Mouse (Mus musculus) limb, embryonic 13.5 days (tissue): ENCODE measurements around the gene Gm47791. TPM values are rescaled to one million over a fixed set of nuclear protein-coding genes. Genes with fewer than 3 reads are reported as not detected.

Experiments
- ATAC-seq: fragments of 200-750 bp; cut with Nextera tagmentation; 2 replicates; pipeline ENCODE4 v1.8.0; 2017; ENCODE audit warnings: low read depth, moderate number of reproducible peaks, moderate TSS enrichment; ENCODE audit not compliant: low FRiP score
- H3K27ac ChIP-seq: fragments of 300-500 bp; sonication (generic); 2 replicates; pipeline ENCODE4 v1.5.1; 2015; ENCODE audit warnings: inconsistent platforms, mild to moderate bottlenecking, moderate library complexity
- H3K27me3 ChIP-seq: fragments of 300-500 bp; sonication (generic); 2 replicates; pipeline ENCODE4 v1.6.1; 2015; ENCODE audit warnings: mild to moderate bottlenecking, inconsistent platforms
- H3K36me3 ChIP-seq: fragments of 300-500 bp; sonication (generic); 2 replicates; pipeline ENCODE4 v1.6.1; 2015; ENCODE audit warnings: inconsistent platforms, mild to moderate bottlenecking, moderate library complexity
- H3K4me1 ChIP-seq: fragments of 300-500 bp; sonication (generic); 2 replicates; pipeline ENCODE4 v1.6.1; 2015; ENCODE audit warnings: inconsistent platforms
- H3K4me2 ChIP-seq: fragments of 300-500 bp; sonication (generic); replicated peaks from 2 replicates; pipeline ENCODE4 v1.6.1; 2015; ENCODE audit warnings: inconsistent platforms, mild to moderate bottlenecking, moderate library complexity
- H3K4me3 ChIP-seq: fragments of 300-500 bp; sonication (generic); 2 replicates; pipeline ENCODE4 v1.5.1; 2015; ENCODE audit warnings: moderate library complexity, mild to moderate bottlenecking, inconsistent platforms
- H3K9ac ChIP-seq: fragments of 300-500 bp; sonication (generic); 2 replicates; pipeline ENCODE4 v1.6.1; 2015; ENCODE audit warnings: mild to moderate bottlenecking, inconsistent platforms
- H3K9me3 ChIP-seq: fragments of 300-500 bp; sonication (generic); 2 replicates; pipeline ENCODE4 v1.6.1; 2016; ENCODE audit warnings: inconsistent platforms
- WGBS: fragments of 180-500 bp; shearing (Covaris S2); methylation state at CpG from one replicate; pipeline ENCODE4 v1.1.7; 2015; 5-methylcytosine and 5-hydroxymethylcytosine counted together
- polyA plus RNA-seq: library from polyadenylated mRNA; unstranded; fragments of >200 nt; fragmentation: Nextera tagmentation; extraction: Ambion mirVana; gene quantifications from 2 replicates; pipeline ENCODE4 v1.2.1, GENCODE M21; 2015

Gm47791 gene
- polyA plus RNA-seq, 1 experiment from 2014 or later, result not detected

DNA sequence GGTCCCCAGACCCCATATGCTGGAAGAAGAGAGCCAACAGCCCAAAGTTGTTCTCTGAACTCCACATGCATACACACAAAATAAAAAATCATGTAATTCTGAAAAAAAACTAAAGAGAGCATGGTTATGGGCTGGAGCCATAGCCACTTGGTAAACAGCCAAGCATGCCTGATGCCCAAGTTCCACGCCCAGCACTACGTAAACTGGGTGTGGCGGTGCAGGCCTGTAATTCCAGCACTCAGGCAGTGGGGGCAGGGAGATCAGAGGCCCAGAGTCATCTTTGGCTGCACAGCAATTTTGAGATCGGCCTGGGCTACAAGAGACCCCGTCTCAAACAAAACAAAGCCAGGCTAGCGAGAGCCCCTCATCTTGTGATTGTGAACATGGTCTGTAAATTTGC, 14.5 kb upstream of the Gm47791 start:
- Histone ChIP-seq H3K27me3 (no peaks in the 10 kb centered on the region), H3K9me3 (no peaks in the 10 kb centered on the region), H3K4me3 (no peak overlapping the region), H3K4me1 (peaks cover 8% of the 10 kb centered on the region; the same call in 1 of the 2 replicates), H3K36me3 (no peaks in the 10 kb centered on the region), H3K4me2 (no peak overlapping the region), H3K27ac (no peak overlapping the region), H3K9ac (no peak overlapping the region)
- ATAC-seq, result no peak
- 61% methylated on average over 6 of the region's 6 CpGs for WGBS

GRCm38 (mm10) chr1:82783559-82783958, 12.5 kb upstream of the Gm47791 start:
- H3K27me3 ChIP-seq, result no peaks in the 10 kb centered on the region
- ATAC-seq, result no peak
- H3K27ac ChIP-seq, result no peak overlapping the region
- peaks cover 8% of the 10 kb centered on the region; the same call in 1 of the 2 replicates for H3K4me1 ChIP-seq
- H3K36me3 ChIP-seq, result no peaks in the 10 kb centered on the region
- H3K9ac ChIP-seq, result no peak overlapping the region
- 75% methylated on average over 3 of the region's 3 CpGs for WGBS
- H3K9me3 ChIP-seq, result no peaks in the 10 kb centered on the region
- no peak overlapping the region for H3K4me2 ChIP-seq
- no peak overlapping the region for H3K4me3 ChIP-seq

GRCm38 (mm10) chr1:82779388-82779966, 8.4 kb upstream of the Gm47791 start:
- no peaks in the 10 kb centered on the region for H3K36me3 ChIP-seq
- H3K9ac ChIP-seq, result no peak overlapping the region
- WGBS, result 79% methylated on average over 6 of the region's 6 CpGs
- no peaks in the 10 kb centered on the region for H3K4me1 ChIP-seq
- H3K9me3 ChIP-seq, result 0 out of 2 replicates have a peak, but pooled peaks cover 2% of the 10 kb centered on the region
- no peak overlapping the region for H3K4me3 ChIP-seq
- no peak overlapping the region for H3K4me2 ChIP-seq
- no peak for ATAC-seq
- no peak overlapping the region for H3K27ac ChIP-seq
- no peaks in the 10 kb centered on the region for H3K27me3 ChIP-seq

GRCm38 (mm10) chr1:82775293-82775692, 4.2 kb upstream of the Gm47791 start:
- Histone ChIP-seq H3K9me3 (0 out of 2 replicates have a peak, but pooled peaks cover 4% of the 10 kb centered on the region), H3K4me2 (no peak overlapping the region), H3K4me3 (no peak overlapping the region), H3K27ac (no peak overlapping the region), H3K9ac (no peak overlapping the region), H3K4me1 (no peaks in the 10 kb centered on the region), H3K36me3 (no peaks in the 10 kb centered on the region), H3K27me3 (no peaks in the 10 kb centered on the region)
- no peak for ATAC-seq
- WGBS, result 93% methylated on average over 4 of the region's 4 CpGs

DNA sequence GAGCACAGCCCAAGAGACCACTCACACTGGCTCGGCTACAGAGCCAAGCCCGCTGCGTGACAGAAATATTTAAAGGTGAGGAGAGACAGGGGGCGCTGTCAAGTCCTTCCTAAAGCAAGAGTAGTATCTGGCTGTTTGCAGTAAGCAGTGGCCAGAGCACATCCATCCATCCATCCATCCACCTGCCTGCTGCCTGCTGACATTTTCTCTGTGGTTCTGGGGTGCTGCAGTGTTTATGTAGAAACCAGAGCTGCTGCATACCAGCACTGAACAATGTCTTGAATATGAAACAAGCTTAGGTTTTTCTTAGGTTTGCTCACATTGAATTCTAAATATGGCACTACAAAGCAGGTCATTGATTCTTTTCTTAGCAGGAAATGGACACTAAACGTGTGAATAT, 2.2 kb upstream of the Gm47791 start:
- 0 out of 2 replicates have a peak, but pooled peaks cover 4% of the 10 kb centered on the region for H3K9me3 ChIP-seq
- WGBS, result 72% methylated on average over 5 of the region's 5 CpGs
- no peak for ATAC-seq

DNA sequence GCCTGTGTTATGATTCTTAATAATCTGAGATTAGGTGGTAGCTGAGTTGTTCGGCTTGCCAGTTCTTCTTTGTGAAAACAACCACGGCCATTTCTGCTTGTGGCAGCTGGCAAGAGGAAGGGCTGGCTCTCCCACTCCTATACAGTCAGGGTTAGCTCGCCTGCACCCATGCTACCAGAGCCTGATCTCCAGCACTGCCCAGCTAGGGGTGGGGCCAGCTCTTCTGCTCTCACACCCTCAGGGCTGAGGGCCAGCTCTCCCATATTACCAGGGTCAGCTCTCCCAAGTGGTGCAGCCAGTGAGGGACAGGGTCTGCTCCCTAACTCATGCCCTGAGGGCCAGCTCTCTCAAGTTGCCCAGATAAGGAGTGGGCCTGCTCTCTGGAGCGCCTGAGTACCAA, 1.4 kb upstream of the Gm47791 start:
- H3K36me3 ChIP-seq, result no peaks in the 10 kb centered on the region
- no peak overlapping the region for H3K27ac ChIP-seq
- no peaks in the 10 kb centered on the region for H3K27me3 ChIP-seq
- 0 out of 2 replicates have a peak, but pooled peaks cover 4% of the 10 kb centered on the region for H3K9me3 ChIP-seq
- 89% methylated on average over 4 of the region's 4 CpGs for WGBS
- ATAC-seq, result no peak
- H3K4me1 ChIP-seq, result no peaks in the 10 kb centered on the region
- H3K4me2 ChIP-seq, result no peak overlapping the region
- H3K9ac ChIP-seq, result no peak overlapping the region
- no peak overlapping the region for H3K4me3 ChIP-seq

More for the DNA sequence above, 2.2 kb upstream of the Gm47791 start:
- Histone ChIP-seq H3K4me1 (no peaks in the 10 kb centered on the region), H3K9ac (no peak overlapping the region), H3K4me2 (no peak overlapping the region), H3K4me3 (no peak overlapping the region), H3K36me3 (no peaks in the 10 kb centered on the region), H3K27ac (no peak overlapping the region), H3K27me3 (no peaks in the 10 kb centered on the region)

GRCm38 (mm10) chr1:82768269-82768668, 2.8 kb downstream of the Gm47791 start, which contains the start of gene Tm4sf20:
Gene Tm4sf20, minus strand, starts transcription at chr1:82768461.
- no peak for ATAC-seq
- no peaks in the 10 kb centered on the region for H3K27me3 ChIP-seq
- no peak within 1 kb of the TSS for H3K4me3 ChIP-seq
- no peaks in the 10 kb centered on the region; the same call in 1 of the 2 replicates for H3K4me1 ChIP-seq
- no peaks in the 10 kb centered on the region for H3K9me3 ChIP-seq
- no peak within 1 kb of the TSS for H3K27ac ChIP-seq
- 78% methylated on average over 5 of the region's 5 CpGs for WGBS
- no peaks in the 10 kb centered on the region for H3K36me3 ChIP-seq
- H3K9ac ChIP-seq, result no peak within 1 kb of the TSS
- H3K4me2 ChIP-seq, result no peak within 1 kb of the TSS

DNA sequence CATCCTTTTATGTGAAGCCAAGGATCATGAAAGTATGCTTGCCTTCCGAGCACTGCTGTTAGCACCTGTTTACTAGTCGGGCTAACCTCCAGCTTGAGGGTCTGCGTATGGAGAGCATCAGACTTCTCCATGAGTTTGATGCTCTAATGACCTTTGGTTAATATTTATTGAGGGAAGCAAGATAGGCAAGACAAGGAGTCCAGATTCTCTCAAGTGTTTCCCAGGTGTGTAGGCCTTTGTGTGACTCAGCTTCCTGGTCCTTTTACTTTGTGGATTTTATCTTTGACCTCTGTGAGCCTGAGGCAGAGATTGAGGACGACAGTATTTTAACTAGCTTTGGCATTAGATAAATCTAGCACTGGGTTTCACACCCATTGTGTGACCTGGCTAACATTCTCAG, 4.4 kb downstream of the Gm47791 start:
- peaks cover 8% of the 10 kb centered on the region for H3K36me3 ChIP-seq
- 42% methylated on average over 4 of the region's 4 CpGs for WGBS
- no peak overlapping the region for H3K9ac ChIP-seq
- H3K4me1 ChIP-seq, result no peaks in the 10 kb centered on the region; the same call in 1 of the 2 replicates
- H3K27me3 ChIP-seq, result no peaks in the 10 kb centered on the region
- no peak for ATAC-seq
- H3K4me3 ChIP-seq, result no peak overlapping the region
- no peak overlapping the region for H3K27ac ChIP-seq
- H3K9me3 ChIP-seq, result no peaks in the 10 kb centered on the region; the same call in 1 of the 2 replicates
- H3K4me2 ChIP-seq, result no peak overlapping the region

- 33% methylated on average over 1 of the region's 1 CpGs for WGBS
Measured at GRCm38 (mm10) chr1:82766227-82766626, 4.8 kb downstream of the Gm47791 start.

DNA sequence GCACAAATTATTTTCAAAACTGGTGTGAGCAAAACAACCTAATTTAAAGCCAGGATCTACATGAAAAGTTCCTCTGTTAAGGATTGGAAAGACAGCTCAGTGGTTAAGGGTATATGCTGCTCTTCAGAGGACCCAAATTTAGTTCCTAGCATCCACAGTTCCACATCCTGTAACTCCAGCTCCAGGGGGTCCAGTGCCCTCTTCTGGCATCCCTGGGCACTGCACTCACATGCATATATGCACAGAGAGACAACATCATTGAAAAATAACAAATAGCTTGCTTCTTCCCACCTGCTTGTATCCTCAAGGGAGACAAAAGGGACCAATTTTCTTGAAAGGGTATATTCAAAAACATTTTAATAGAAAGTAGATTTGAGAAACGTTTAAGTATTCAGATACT, 8.8 kb downstream of the Gm47791 start:
- Histone ChIP-seq H3K36me3 (peaks cover 20% of the 10 kb centered on the region), H3K27me3 (no peaks in the 10 kb centered on the region), H3K9me3 (no peaks in the 10 kb centered on the region; the same call in 1 of the 2 replicates), H3K27ac (no peak overlapping the region), H3K9ac (no peak overlapping the region), H3K4me1 (no peaks in the 10 kb centered on the region; the same call in 1 of the 2 replicates), H3K4me3 (no peak overlapping the region), H3K4me2 (no peak overlapping the region)
- 81% methylated on average over 1 of the region's 1 CpGs for WGBS
- ATAC-seq, result no peak

More at GRCm38 (mm10) chr1:82766227-82766626, 4.8 kb downstream of the Gm47791 start:
- no peaks in the 10 kb centered on the region; the same call in 1 of the 2 replicates for H3K9me3 ChIP-seq
- no peak overlapping the region for H3K9ac ChIP-seq
- no peak overlapping the region for H3K4me2 ChIP-seq
- ATAC-seq, result no peak
- no peaks in the 10 kb centered on the region; the same call in 1 of the 2 replicates for H3K4me1 ChIP-seq
- peaks cover 10% of the 10 kb centered on the region for H3K36me3 ChIP-seq
- H3K27me3 ChIP-seq, result no peaks in the 10 kb centered on the region
- no peak overlapping the region for H3K27ac ChIP-seq
- H3K4me3 ChIP-seq, result no peak overlapping the region

- Histone ChIP-seq H3K27me3 (no peaks in the 10 kb centered on the region), H3K9ac (no peak overlapping the region), H3K4me2 (no peak overlapping the region), H3K9me3 (no peaks in the 10 kb centered on the region; the same call in 1 of the 2 replicates), H3K27ac (no peak overlapping the region), H3K4me1 (no peaks in the 10 kb centered on the region; the same call in 1 of the 2 replicates), H3K4me3 (no peak overlapping the region), H3K36me3 (peaks cover 24% of the 10 kb centered on the region)
- ATAC-seq, result no peak
- WGBS, result 92% methylated on average over 8 of the region's 8 CpGs
Measured at GRCm38 (mm10) chr1:82761454-82762169, 9.4 kb downstream of the Gm47791 start.

DNA sequence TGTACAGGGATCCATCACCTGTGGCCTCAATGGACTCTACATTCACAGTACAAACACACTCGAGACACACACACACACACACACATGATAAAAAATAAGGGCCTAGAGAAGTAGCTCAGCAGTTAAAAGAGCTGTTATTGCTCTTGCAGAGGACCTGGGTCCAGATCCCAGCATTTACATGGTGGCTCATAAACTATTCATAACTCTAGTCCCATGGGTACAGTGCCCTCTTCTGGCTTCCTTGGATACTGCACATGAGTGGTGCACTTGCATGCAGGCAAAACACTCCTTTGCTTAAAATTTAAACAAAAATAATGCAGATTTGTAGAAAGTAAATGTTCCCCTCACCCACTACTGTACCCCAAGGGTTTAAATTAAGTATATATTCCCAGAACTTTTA, 11.5 kb downstream of the Gm47791 start:
- Histone ChIP-seq H3K9me3 (no peaks in the 10 kb centered on the region; the same call in 1 of the 2 replicates), H3K27ac (no peak overlapping the region), H3K36me3 (peaks cover 42% of the 10 kb centered on the region), H3K4me3 (no peak overlapping the region), H3K27me3 (no peaks in the 10 kb centered on the region), H3K9ac (no peak overlapping the region), H3K4me2 (no peak overlapping the region), H3K4me1 (no peaks in the 10 kb centered on the region)
- 97% methylated on average over 1 of the region's 1 CpGs for WGBS
- ATAC-seq, result no peak
